30 mouse cellular contexts compared by ENCODE assay signal in the genomic region with DNA sequence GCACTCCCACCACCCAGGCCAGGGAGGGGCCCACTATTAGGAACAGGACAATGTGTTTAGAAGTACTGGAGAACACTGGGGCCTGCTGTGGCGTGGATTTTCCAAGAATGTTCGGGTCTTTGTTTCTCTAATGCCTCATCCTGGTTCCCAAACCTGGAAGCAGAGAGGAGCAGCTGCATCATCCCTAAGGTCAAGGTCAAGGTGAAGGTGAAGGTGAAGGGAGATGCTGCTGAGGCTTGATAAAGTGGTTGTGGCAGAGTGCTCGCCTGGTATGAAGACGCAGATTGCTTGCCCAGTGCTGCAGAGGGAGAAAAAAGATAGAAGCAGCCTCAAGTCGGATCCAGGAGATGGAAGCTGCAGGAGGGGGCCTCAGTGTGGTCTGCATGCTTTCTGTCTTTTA. TPM values are rescaled to one million over a fixed set of nuclear protein-coding genes. Genes with fewer than 3 reads are reported as not detected.
"Had no signal": no experiment of that assay in that cellular context is flagged by ENCODE, and none has a peak within 500 bp of the region (broad histone marks: within the 10 kb centered on the region; RNA-seq: fewer than 3 reads in every experiment).

No protein-coding gene starts in this region.

- ATAC-seq: forebrain, embryonic 13.5 days; forebrain, embryonic 14.5 days; forebrain, embryonic 15.5 days; forebrain, embryonic 16.5 days; forebrain, postnatal 0 days had no signal

- H3K36me3 ChIP-seq: embryonic facial prominence, embryonic 10.5 days; embryonic facial prominence, embryonic 12.5 days; embryonic facial prominence, embryonic 13.5 days; embryonic facial prominence, embryonic 15.5 days; forebrain, embryonic 10.5 days; forebrain, embryonic 12.5 days; forebrain, embryonic 15.5 days had no signal

- H3K9me3 ChIP-seq: embryonic facial prominence, embryonic 10.5 days; embryonic facial prominence, embryonic 12.5 days; embryonic facial prominence, embryonic 13.5 days; forebrain, embryonic 10.5 days; forebrain, embryonic 12.5 days; forebrain, embryonic 15.5 days had no signal

- H3K4me3 ChIP-seq: embryonic facial prominence, embryonic 10.5 days; embryonic facial prominence, embryonic 12.5 days; embryonic facial prominence, embryonic 13.5 days; embryonic facial prominence, embryonic 15.5 days; erythroblast, embryonic 14.5 days; forebrain, embryonic 10.5 days; forebrain, embryonic 12.5 days; forebrain, embryonic 13.5 days; forebrain, embryonic 15.5 days; gastrocnemius, adult 2 months; heart, adult 2 months had no signal

- H3K4me1 ChIP-seq: embryonic facial prominence, embryonic 10.5 days; embryonic facial prominence, embryonic 12.5 days; embryonic facial prominence, embryonic 13.5 days; embryonic facial prominence, embryonic 15.5 days; forebrain, embryonic 10.5 days; forebrain, embryonic 12.5 days; forebrain, embryonic 13.5 days; forebrain, embryonic 15.5 days had no signal

- H3K27me3 ChIP-seq: embryonic facial prominence, embryonic 12.5 days; embryonic facial prominence, embryonic 13.5 days; embryonic facial prominence, embryonic 15.5 days; forebrain, embryonic 13.5 days; forebrain, embryonic 15.5 days had no signal

- H3K9ac ChIP-seq: embryonic facial prominence, embryonic 12.5 days; embryonic facial prominence, embryonic 13.5 days; embryonic facial prominence, embryonic 15.5 days; forebrain, embryonic 12.5 days; forebrain, embryonic 13.5 days; forebrain, embryonic 15.5 days; forebrain, postnatal 0 days had no signal

- DNase-seq: cerebellum, adult 9-10 months; cerebellum, adult 9-11 months; cerebellum, postnatal 10 days; cerebellum, postnatal 14 days; cerebellum, postnatal 25 days; cerebellum, postnatal 36 days; embryo, embryonic 11 days; forebrain, postnatal 0 days; gastrocnemius, adult 2 months; gastrocnemius, postnatal 10 days; gastrocnemius, postnatal 14 days; gastrocnemius, postnatal 25 days; gastrocnemius, postnatal 36 days; heart, adult 11 months; heart, adult 18-20 months; heart, adult 2 months had no signal

- H3K27ac ChIP-seq: embryonic facial prominence, embryonic 10.5 days; embryonic facial prominence, embryonic 12.5 days; embryonic facial prominence, embryonic 13.5 days; embryonic facial prominence, embryonic 15.5 days; forebrain, embryonic 10.5 days; forebrain, embryonic 12.5 days; forebrain, embryonic 13.5 days; forebrain, embryonic 15.5 days; gastrocnemius, adult 2 months; heart, adult 2 months had no signal

- H3K4me2 ChIP-seq: embryonic facial prominence, embryonic 12.5 days; embryonic facial prominence, embryonic 13.5 days; embryonic facial prominence, embryonic 15.5 days; forebrain, embryonic 12.5 days; forebrain, embryonic 13.5 days; forebrain, embryonic 15.5 days had no signal

RNA-seq across cellular contexts. Expression of a gene that starts 44.5 kb away (rescaled TPM):
- polyA plus RNA-seq: embryonic facial prominence, embryonic 10.5 days; embryonic facial prominence, embryonic 11.5 days; erythroblast, embryonic 14.5 days; forebrain, embryonic 10.5 days; forebrain, embryonic 11.5 days; gonadal fat pad, adult 2 months; heart, adult 2 months had no signal
